Mouse (Mus musculus): ENCODE data around the gene Arhgap45. TPM values are rescaled to one million over a fixed set of nuclear protein-coding genes. Genes with fewer than 3 reads are reported as not detected.

Gene Arhgap45
- polyA plus RNA-seq, 1 experiment: 103 TPM

DNA sequence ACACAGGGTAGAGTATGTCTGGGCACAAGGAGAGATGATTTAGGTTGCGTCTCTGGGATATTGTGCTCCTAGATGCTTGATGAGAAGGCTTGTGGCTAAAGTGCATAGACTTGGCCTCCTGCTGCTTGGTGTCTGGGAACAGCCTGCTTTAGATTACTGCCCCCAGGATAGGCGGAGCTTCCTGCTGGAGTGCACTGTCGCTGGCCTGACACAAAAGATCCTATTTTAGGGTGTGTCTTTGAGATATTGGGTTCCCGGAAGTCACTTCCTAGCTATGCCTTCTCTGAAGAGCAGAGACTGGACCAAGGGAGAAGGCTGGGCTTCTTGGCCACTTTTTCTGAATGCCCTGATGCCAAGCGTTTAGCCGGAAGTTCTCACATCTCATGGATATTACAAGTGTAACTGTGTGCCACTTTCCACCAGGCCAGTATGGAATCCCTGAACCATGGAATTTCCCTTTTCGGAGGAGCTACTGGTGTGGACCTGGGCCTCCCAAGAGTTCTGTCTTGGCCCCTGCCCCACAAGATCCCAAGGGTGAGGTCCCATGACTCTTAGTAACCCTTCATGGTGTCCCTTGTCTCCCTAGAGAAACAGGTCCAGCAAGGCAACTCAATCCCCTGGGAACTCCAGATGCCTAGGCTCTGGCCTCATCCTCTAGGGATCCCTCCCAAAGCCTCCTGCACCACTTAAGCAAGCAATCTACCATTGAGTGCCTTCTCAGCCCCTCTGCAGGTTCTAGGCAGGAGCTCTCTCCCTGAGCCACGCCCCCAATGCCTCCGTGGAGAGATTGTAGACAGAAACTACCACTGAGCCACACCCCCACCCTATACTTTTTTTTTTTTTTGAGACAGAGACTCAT, 12.8 kb upstream of the Arhgap45 start:
- peaks cover 8% of the 10 kb centered on the region for H3K4me1 ChIP-seq (ENCODE audit: control insufficient read depth, insufficient read depth, low read length)
- H3K4me3 ChIP-seq (replicated peaks; ENCODE audit: extremely low read depth, low read depth, low read length): no peak overlapping the region
- TF ChIP-seq CTCF (IDR thresholded peaks at IDR 0.05; ENCODE audit: insufficient read depth, low read length) (no peak), POLR2A (IDR thresholded peaks at IDR 0.05; ENCODE audit: borderline replicate concordance, extremely low read depth, low read depth, low read length) (0 out of 2 replicates have a peak, but pooled peaks have one; percentile 23)
- DNase-seq: no peak
- 50% methylated on average over 9 of the region's 9 CpGs for WGBS

DNA sequence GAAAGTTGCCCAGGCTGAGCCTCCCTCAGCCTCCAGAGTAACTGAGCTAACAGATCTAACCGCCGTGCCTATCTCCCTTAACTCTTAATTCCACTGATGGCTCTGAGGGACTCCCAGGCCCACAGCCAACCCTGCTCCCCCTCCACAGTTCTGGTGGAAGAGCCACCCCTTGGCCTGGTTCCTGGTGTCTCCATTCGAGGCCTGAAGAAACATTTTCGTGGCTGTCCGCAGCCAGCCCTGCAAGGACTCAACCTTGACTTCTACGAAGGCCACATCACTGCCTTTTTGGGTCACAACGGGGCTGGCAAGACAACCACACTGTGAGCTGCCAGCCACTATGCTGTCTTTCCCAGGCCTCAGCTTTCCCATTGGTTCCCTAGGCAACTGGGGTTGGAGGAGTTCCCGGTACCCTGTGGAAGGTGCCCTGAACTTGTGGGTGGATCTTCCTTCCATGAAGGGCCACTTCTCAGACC, 12.2 kb upstream of the Arhgap45 start:
- no peak for TF ChIP-seq CTCF (IDR thresholded peaks at IDR 0.05; ENCODE audit: insufficient read depth, low read length)
- TF ChIP-seq POLR2A (IDR thresholded peaks at IDR 0.05; ENCODE audit: borderline replicate concordance, extremely low read depth, low read depth, low read length): no peak
- Histone ChIP-seq H3K4me3 (replicated peaks; ENCODE audit: extremely low read depth, low read depth, low read length) (no peak overlapping the region), H3K4me1 (ENCODE audit: control insufficient read depth, insufficient read depth, low read length) (peaks cover 8% of the 10 kb centered on the region)
- WGBS: 77% methylated on average over 8 of the region's 8 CpGs
- no peak for DNase-seq

GRCm38 (mm10) chr10:80011740-80012139, 4.7 kb upstream of the Arhgap45 start:
- Histone ChIP-seq H3K4me1 (ENCODE audit: control insufficient read depth, insufficient read depth, low read length) (peaks cover 5% of the 10 kb centered on the region), H3K4me3 (replicated peaks; ENCODE audit: extremely low read depth, low read depth, low read length) (no peak overlapping the region)
- no peak for DNase-seq
- TF ChIP-seq CTCF (IDR thresholded peaks at IDR 0.05; ENCODE audit: insufficient read depth, low read length): no peak
- no peak for TF ChIP-seq POLR2A (IDR thresholded peaks at IDR 0.05; ENCODE audit: borderline replicate concordance, extremely low read depth, low read depth, low read length)
- 90% methylated on average over 6 of the region's 6 CpGs for WGBS

- no peak for TF ChIP-seq CTCF (IDR thresholded peaks at IDR 0.05; ENCODE audit: insufficient read depth, low read length)
- TF ChIP-seq POLR2A (IDR thresholded peaks at IDR 0.05; ENCODE audit: borderline replicate concordance, extremely low read depth, low read depth, low read length): no peak
- no peak overlapping the region for H3K4me3 ChIP-seq (replicated peaks; ENCODE audit: extremely low read depth, low read depth, low read length)
- DNase-seq: no peak
- 78% methylated on average over 25 of the region's 25 CpGs for WGBS
- H3K4me1 ChIP-seq (ENCODE audit: control insufficient read depth, insufficient read depth, low read length): peaks cover 9% of the 10 kb centered on the region
These were observed 2.8 kb upstream of the Arhgap45 start for GRCm38 (mm10) chr10:80013609-80014008.

- TF ChIP-seq POLR2A (IDR thresholded peaks at IDR 0.05; ENCODE audit: borderline replicate concordance, extremely low read depth, low read depth, low read length) (no peak), CTCF (IDR thresholded peaks at IDR 0.05; ENCODE audit: insufficient read depth, low read length) (0 out of 2 replicates have a peak, but pooled peaks have one; percentile 10)
- peaks cover 17% of the 10 kb centered on the region for H3K4me1 ChIP-seq (ENCODE audit: control insufficient read depth, insufficient read depth, low read length)
- H3K4me3 ChIP-seq (replicated peaks; ENCODE audit: extremely low read depth, low read depth, low read length): no peak overlapping the region
- WGBS: 52% methylated on average over 28 of the region's 28 CpGs
- DNase-seq: peak; percentile 63
These were observed 1.8 kb upstream of the Arhgap45 start for GRCm38 (mm10) chr10:80014484-80015290.

GRCm38 (mm10) chr10:80015583-80015982, 870 bp upstream of the Arhgap45 start:
- Histone ChIP-seq H3K4me1 (ENCODE audit: control insufficient read depth, insufficient read depth, low read length) (peaks cover 17% of the 10 kb centered on the region), H3K4me3 (replicated peaks; ENCODE audit: extremely low read depth, low read depth, low read length) (peak overlapping the region; percentile 47)
- 65% methylated on average over 10 of the region's 10 CpGs for WGBS
- TF ChIP-seq POLR2A (IDR thresholded peaks at IDR 0.05; ENCODE audit: borderline replicate concordance, extremely low read depth, low read depth, low read length) (peak; percentile 54; the same call in 1 of the 2 replicates), CTCF (IDR thresholded peaks at IDR 0.05; ENCODE audit: insufficient read depth, low read length) (no peak)
- peak; percentile 73 for DNase-seq

- Histone ChIP-seq H3K4me3 (replicated peaks; ENCODE audit: extremely low read depth, low read depth, low read length) (peak overlapping the region; percentile 60), H3K4me1 (ENCODE audit: control insufficient read depth, insufficient read depth, low read length) (peaks cover 17% of the 10 kb centered on the region)
- DNase-seq: no peak
- TF ChIP-seq CTCF (IDR thresholded peaks at IDR 0.05; ENCODE audit: insufficient read depth, low read length): no peak
- no peak for TF ChIP-seq POLR2A (IDR thresholded peaks at IDR 0.05; ENCODE audit: borderline replicate concordance, extremely low read depth, low read depth, low read length)
- 77% methylated on average over 10 of the region's 10 CpGs for WGBS
These were observed 478 bp downstream of the Arhgap45 start for GRCm38 (mm10) chr10:80016931-80017330.

GRCm38 (mm10) chr10:80017361-80017760, 908 bp downstream of the Arhgap45 start:
- 28% methylated on average over 3 of the region's 3 CpGs for WGBS
- DNase-seq: peak; percentile 40

GRCm38 (mm10) chr10:80017771-80018170, 1.3 kb downstream of the Arhgap45 start:
- peak overlapping the region; percentile 19 for H3K4me3 ChIP-seq (replicated peaks; ENCODE audit: extremely low read depth, low read depth, low read length)
- WGBS: 73% methylated on average over 14 of the region's 14 CpGs
- TF ChIP-seq CTCF (IDR thresholded peaks at IDR 0.05; ENCODE audit: insufficient read depth, low read length) (no peak), POLR2A (IDR thresholded peaks at IDR 0.05; ENCODE audit: borderline replicate concordance, extremely low read depth, low read depth, low read length) (no peak)
- DNase-seq: peak; percentile 31
- H3K4me1 ChIP-seq (ENCODE audit: control insufficient read depth, insufficient read depth, low read length): peaks cover 17% of the 10 kb centered on the region

More at GRCm38 (mm10) chr10:80017361-80017760, 908 bp downstream of the Arhgap45 start:
- Histone ChIP-seq H3K4me3 (replicated peaks; ENCODE audit: extremely low read depth, low read depth, low read length) (peak overlapping the region; percentile 60), H3K4me1 (ENCODE audit: control insufficient read depth, insufficient read depth, low read length) (peaks cover 17% of the 10 kb centered on the region)
- TF ChIP-seq CTCF (IDR thresholded peaks at IDR 0.05; ENCODE audit: insufficient read depth, low read length): no peak
- TF ChIP-seq POLR2A (IDR thresholded peaks at IDR 0.05; ENCODE audit: borderline replicate concordance, extremely low read depth, low read depth, low read length): no peak

All from lung, adult 2 months (tissue).